Mouse (Mus musculus) thymus, adult 18-20 months (tissue): ENCODE data around the gene Dnajb11.

ENCODE experiments used
- DNase-seq, 2 experiments: peaks; one replicate each; pipeline ENCODE4 v3.0.0; 2022; ENCODE audit warnings: mixed read lengths in 2 of 2

The Dnajb11 gene

DNA sequence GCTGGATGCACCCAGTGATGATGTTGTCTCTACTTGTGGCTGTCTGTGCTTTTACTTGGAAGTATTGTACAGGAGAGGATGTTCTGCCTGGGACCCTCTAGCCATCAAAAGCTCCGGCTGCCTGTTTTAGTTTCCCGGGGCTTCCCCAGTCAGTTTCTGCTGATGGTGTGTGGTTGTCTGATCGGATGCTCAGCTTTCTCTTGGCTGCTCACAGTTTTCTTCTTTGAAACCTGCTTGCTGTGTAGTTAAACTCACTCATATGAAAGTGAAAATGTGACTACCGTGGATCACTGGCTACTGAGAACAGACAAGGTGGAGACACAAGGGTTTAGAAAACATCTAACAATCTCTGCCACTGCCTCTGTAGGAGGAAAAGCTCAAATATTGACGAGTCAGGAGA, 25.8 kb downstream of the Dnajb11 start:
- DNase-seq, result no peak

DNA sequence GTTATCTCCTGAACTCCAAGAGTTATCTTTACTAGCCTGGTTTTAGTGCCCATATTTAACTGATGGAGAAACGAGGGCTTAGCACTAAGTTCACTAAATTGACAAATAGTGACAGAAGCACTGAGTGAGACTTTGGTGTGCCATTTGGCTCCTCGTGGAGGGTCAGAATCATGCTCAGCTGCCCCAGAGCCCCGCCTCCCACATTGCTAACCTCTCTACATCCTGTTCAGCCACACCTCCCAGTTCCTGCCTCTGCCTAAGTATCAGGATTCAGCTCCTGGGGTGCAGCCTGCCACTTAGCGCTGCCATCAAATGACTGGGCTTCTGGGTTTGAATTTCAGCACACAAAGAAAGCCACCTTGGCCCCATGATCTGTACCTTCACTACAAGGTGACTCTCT, 27.7 kb downstream of the Dnajb11 start:
- DNase-seq, result no peak

DNA sequence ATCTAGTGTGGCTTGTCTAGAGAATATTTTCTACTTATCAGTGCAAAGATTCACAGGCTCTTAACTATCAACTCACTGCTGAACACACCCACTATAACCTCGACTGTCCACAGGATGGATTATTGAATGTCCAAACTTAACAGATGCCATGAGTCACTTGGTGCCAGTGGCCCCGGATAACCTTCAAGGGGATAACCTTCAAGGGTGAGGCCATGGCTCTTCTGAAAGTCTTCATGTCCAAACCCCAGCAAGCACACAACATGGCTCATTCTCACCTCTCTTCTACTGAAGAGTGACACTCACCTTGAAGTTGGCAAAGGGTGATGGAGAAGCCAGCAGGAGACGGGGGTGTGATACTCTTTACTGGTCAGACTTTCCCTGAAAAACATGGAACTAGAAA, 29.1 kb downstream of the Dnajb11 start:
- no peak for DNase-seq

DNA sequence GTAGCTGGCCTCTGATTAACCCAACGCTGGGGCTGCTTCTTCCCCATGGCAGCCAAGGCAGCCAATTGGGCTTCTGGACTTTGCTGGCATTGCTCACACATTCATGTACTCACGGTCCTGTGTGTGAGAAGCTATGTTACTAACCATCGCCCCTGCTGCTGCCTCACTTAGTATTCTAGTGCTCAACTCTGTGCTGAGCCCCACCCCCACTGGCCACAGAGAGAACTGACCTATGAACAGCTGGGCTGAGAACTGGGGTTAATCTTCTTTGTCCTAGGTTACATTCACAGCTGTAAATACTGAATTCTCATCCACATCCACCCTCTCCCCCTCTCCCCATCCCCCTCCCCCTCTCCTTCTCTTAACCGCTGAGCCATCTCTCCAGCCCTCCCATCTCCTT, 31.2 kb downstream of the Dnajb11 start:
- DNase-seq, result no peak

DNA sequence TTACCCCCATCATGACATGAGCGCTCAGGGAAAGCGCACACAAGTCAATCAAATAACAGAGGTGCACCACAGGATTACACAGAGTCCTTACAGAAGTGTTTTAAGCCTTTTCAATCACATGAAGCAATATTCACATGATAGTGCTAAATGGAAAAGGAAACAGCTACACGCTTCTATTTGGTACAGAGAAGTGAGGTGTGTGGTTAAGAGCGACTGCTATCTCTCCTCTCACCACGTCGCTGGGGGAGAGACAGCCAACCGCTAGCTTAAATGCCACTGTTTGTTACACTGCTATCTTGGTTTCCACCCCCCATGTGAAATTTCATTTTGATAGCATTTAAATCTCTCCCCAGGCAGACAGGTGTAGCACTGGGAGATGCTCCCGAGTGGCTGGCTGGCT, 32.1 kb downstream of the Dnajb11 start:
- no peak for DNase-seq

DNA sequence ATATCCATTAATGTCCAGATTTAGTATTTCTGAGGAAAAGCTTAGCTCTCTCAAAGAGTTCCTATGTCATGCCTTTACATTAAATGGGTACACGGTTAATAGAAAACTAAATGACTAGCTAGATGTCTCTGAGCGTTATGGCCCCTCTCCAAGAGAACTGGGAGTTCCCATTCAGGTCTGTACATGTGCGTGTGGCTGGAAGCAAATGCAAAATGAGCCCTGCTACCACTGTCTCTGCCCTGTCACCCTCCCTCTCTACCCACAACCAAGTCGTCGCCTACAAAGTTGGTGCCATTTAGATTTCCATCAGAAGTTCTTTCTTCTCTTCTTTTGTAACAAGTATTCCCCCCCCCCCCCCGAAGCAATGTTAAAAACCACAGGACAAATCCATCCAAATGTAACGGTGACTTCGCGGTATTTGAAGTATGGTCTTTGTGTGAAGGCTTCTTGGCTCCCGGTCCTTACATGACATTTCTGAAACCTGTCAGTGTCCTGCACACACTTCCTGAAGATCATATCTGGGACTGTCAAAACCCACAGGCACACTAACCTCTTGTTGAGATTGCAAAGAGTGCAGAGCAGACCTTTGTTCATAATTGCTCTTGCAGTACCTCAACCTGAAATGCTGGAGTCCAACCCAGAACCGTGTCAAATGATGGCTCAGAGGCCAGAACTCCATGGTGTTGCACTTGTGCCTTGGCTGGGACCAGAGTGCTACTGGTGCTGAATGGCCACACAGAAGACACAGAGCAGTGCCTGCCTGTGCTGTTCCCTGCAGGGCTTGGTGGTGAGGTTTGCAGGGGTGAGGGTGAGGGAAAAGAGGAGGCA, 33.3 kb downstream of the Dnajb11 start, which contains the start of gene Ahsg:
Gene Ahsg, plus strand, starts transcription at position 595 of the 828 bp plus-strand sequence.
- DNase-seq, result no peak

DNA sequence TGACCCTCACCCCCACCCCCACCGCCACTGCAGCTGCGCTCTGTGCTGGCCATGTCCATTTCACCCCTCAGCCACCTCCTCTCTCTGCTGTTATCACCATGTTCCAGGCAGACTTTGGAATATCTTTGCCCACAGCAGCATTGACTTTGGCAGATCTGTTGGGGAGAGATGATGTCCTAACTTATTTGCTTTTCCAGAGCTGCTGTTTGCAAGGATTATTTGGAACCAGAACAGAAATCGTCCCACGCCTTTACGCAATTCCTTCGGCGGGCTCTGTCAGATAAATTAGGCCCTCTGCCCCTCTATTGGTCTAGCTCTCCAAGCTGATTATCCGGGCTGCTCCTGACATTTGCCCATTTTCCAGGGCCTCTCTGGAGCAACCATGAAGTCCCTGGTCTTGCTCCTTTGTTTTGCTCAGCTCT, 34.1 kb downstream of the Dnajb11 start:
- no peak for DNase-seq

- no peak for DNase-seq
Observed at GRCm38 (mm10) chr16:22894095-22894494, 36.5 kb downstream of the Dnajb11 start.

- no peak for DNase-seq
Observed at GRCm38 (mm10) chr16:22896618-22897017, 39.0 kb downstream of the Dnajb11 start.

- DNase-seq, result no peak
Observed at GRCm38 (mm10) chr16:22899346-22899745, 41.7 kb downstream of the Dnajb11 start.

GRCm38 (mm10) chr16:22899866-22900570, 42.4 kb downstream of the Dnajb11 start:
- DNase-seq, result no peak

DNA sequence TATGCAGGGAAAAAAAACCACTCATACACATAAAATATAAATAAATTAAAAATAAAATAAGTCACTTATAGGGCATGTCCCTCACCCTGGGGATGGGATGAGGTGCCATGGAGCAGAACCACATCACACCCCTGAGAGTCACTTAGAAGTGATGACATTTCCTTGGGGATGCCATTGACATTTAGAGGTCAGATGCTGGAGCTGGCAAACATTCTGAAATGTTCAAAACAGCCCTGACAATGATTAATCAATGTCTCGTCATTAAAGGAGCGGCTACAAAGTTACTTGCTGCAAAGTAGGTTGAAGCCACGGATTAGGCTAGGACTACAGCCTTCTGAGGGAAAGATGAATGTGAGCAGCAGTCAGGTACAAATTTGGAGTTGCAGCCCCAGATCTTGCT, 43.7 kb downstream of the Dnajb11 start:
- no peak for DNase-seq

GRCm38 (mm10) chr16:22909290-22909689, 51.6 kb downstream of the Dnajb11 start:
- no peak for DNase-seq

DNA sequence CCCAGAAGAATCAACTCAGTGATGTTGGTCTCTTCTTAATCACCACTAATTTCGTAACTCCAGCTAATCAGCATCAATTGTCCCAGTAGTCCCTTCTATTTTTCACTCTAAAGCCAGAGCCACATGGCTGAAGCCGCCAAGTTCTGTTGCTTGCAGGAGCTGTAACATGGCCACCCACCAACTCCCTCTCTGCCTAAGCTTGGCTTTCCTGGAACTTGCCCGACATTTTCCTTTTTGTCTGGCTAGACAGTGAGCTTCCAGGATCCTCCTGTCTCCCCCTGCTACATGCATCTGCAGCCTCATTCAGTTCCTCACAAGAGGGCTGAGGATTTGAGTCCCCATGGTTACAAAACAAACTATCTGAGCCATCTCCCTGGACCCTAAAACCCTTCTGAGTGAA, 54.3 kb downstream of the Dnajb11 start:
- no peak for DNase-seq

GRCm38 (mm10) chr16:22912886-22913285, 55.2 kb downstream of the Dnajb11 start:
- DNase-seq, result no peak

GRCm38 (mm10) chr16:22914276-22914675, 56.6 kb downstream of the Dnajb11 start:
- no peak for DNase-seq

GRCm38 (mm10) chr16:22918034-22918433, 60.4 kb downstream of the Dnajb11 start, which contains the start of gene Fetub:
Gene Fetub, plus strand, starts transcription at chr16:22918334.
- no peak for DNase-seq

GRCm38 (mm10) chr16:22918664-22919312, 61.1 kb downstream of the Dnajb11 start:
- no peak for DNase-seq

DNA sequence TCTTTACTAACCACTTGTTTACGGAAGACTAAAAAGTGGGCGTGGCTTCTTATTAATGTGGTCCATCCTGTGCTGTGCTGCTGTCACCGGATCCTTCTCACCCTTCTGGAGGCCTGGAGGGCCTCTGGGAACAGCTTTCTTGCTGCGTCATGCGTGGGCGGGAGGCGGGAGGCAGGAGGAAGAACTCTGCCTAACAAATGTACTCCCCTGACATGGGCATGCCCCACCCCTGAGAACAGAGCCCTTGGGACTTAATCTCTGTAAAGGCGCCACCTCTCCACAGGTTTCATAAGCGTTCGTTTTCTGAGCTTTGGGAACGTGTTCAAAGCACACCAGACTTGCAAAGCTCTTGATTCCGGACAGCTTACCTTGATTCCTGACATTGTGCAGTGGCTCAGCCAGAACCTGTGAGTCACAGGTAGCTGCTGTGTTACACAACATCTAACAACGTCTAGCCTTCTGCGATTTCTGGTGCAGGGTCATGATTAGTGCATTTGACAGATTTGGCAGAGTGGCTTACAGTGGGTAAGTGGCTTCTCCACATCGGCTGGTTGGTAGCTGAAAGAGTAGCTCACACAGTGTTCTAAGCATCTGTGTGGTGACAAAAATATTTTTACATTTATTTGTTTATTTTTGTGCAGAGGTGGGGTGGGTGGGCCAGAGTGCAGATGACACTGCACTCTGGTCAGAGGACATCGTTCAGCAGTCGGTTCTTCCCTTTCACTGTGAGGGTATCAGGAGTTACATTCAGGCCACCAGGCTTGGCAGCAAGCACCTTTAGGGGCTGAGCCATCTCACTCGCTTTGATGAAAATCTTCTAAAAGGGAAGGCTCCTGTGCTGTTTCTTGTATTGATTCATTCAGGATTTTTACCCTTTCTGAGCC, 62.6 kb downstream of the Dnajb11 start:
- no peak for DNase-seq

DNA sequence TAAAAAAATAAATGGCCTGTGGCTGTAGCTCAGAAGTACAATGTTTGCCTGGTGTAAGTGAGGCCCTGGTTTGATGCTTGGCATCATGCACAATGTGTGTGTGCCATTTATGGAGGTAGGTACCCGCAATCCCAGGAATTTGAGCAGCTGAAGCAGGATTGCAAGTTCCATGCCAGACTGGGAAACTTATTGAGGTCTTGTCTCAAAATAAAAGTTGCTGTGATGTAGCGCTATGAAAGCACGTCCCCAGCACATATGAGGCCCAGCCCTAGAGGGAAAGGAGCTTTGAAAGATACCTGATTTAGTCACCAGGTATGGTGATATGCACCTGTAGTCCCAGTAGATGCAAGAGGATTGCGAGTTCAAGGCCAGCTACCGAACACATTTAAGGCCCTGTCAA, 64.1 kb downstream of the Dnajb11 start:
- DNase-seq, result no peak

- DNase-seq, result no peak
Observed at GRCm38 (mm10) chr16:22922433-22922832, 64.8 kb downstream of the Dnajb11 start.
